ENCODE assay signal across 27 mouse cellular contexts in genomic region chr6:100620411-100620810, GRCm38 (mm10). TPM values are rescaled to one million over a fixed set of nuclear protein-coding genes. Genes with fewer than 3 reads are reported as not detected.
DNase-seq lines count a peak whose midpoint lies in the region; ATAC-seq and TF ChIP-seq lines count a peak whose summit lies in the region.
"Had no signal": no experiment of that assay in that cellular context is flagged by ENCODE, and none has a peak within 500 bp of the region (broad histone marks: within the 10 kb centered on the region; RNA-seq: fewer than 3 reads in every experiment).

No protein-coding gene starts in this region.

- H3K4me1 ChIP-seq in embryonic facial prominence, embryonic 14.5 days (ENCODE audit: control insufficient read depth, insufficient read depth, low read length): peaks cover 3% of the 10 kb centered on the region; the same call in 1 of the 2 replicates
- H3K4me1 ChIP-seq in embryonic facial prominence, embryonic 10.5 days: no peaks in the 10 kb centered on the region
- no peaks in the 10 kb centered on the region for H3K4me1 ChIP-seq in limb, embryonic 14.5 days (ENCODE audit: control insufficient read depth, insufficient read depth, low read length)
- peaks cover 2% of the 10 kb centered on the region; the same call in 1 of the 2 replicates for H3K4me1 ChIP-seq in limb, embryonic 10.5 days

- 0 out of 2 replicates have a peak, but pooled peaks cover 3% of the 10 kb centered on the region for H3K36me3 ChIP-seq in embryonic facial prominence, embryonic 14.5 days (ENCODE audit: control insufficient read depth, insufficient read depth, low read length)
- H3K36me3 ChIP-seq in embryonic facial prominence, embryonic 10.5 days (replicated peaks): peaks cover 8% of the 10 kb centered on the region; the same call in 1 of the 2 replicates
- 0 out of 2 replicates have a peak, but pooled peaks cover 3% of the 10 kb centered on the region for H3K36me3 ChIP-seq in limb, embryonic 14.5 days (ENCODE audit: control insufficient read depth, insufficient read depth, low read length)
- H3K36me3 ChIP-seq in limb, embryonic 10.5 days: peaks cover 7% of the 10 kb centered on the region; the same call in 1 of the 2 replicates
- H3K36me3 ChIP-seq: embryonic facial prominence, embryonic 15.5 days; heart, embryonic 10.5 days had no signal

- H3K9me3 ChIP-seq in embryonic facial prominence, embryonic 14.5 days (ENCODE audit: control insufficient read depth, low read length): no peaks in the 10 kb centered on the region
- no peaks in the 10 kb centered on the region for H3K9me3 ChIP-seq in embryonic facial prominence, embryonic 10.5 days
- no peaks in the 10 kb centered on the region for H3K9me3 ChIP-seq in limb, embryonic 14.5 days (ENCODE audit: control insufficient read depth, low read length)
- no peaks in the 10 kb centered on the region for H3K9me3 ChIP-seq in limb, embryonic 10.5 days (replicated peaks)
- H3K9me3 ChIP-seq: embryonic facial prominence, embryonic 15.5 days; heart, embryonic 10.5 days; heart, embryonic 13.5 days had no signal

- DNase-seq in embryonic facial prominence, embryonic 14.5 days (ENCODE audit: low spot score): peak; percentile 60
- DNase-seq in embryonic facial prominence, embryonic 10.5 days (ENCODE audit: low spot score): no peak
- peak; percentile 42 for DNase-seq in limb, embryonic 14.5 days (ENCODE audit: low spot score)
- DNase-seq in limb, embryonic 10.5 days (ENCODE audit: low spot score): no peak
- peak; percentile 34 for DNase-seq in 3T3-L1 (ENCODE audit: low read depth, low spot score)
- DNase-seq in skeletal muscle tissue, adult 2 months (ENCODE audit: low read depth, low spot score): peak; percentile 14
- no peak for DNase-seq in ovary, postnatal 10 days (ENCODE audit: low spot score)
- DNase-seq: adrenal gland, adult 8-10 months; adrenal gland, postnatal 25 days; cerebellum, adult 11-12 months; cerebellum, adult 8-10 months; cerebellum, postnatal 10 days; cerebellum, postnatal 36 days; embryo, embryonic 11 days; forebrain, postnatal 0 days; gastrocnemius, postnatal 25 days; heart, adult 2 months; heart, postnatal 14 days; heart, postnatal 4 days had no signal

- TF ChIP-seq POLR2A in limb, embryonic 14.5 days (IDR thresholded peaks at IDR 0.05; ENCODE audit: borderline replicate concordance, extremely low read depth, insufficient read depth, insufficient read length): no peak

- no peaks in the 10 kb centered on the region for H3K27me3 ChIP-seq in embryonic facial prominence, embryonic 14.5 days (replicated peaks; ENCODE audit: control insufficient read depth, insufficient read depth, low read length)
- H3K27me3 ChIP-seq in embryonic facial prominence, embryonic 10.5 days (replicated peaks; ENCODE audit: low read depth, poor library complexity, severe bottlenecking): no peaks in the 10 kb centered on the region
- H3K27me3 ChIP-seq in limb, embryonic 14.5 days (ENCODE audit: control insufficient read depth, insufficient read depth, low read length): no peaks in the 10 kb centered on the region
- no peaks in the 10 kb centered on the region for H3K27me3 ChIP-seq in limb, embryonic 10.5 days (ENCODE audit: low read depth, poor library complexity, severe bottlenecking)
- H3K27me3 ChIP-seq: embryonic facial prominence, embryonic 15.5 days; heart, embryonic 13.5 days had no signal

- 77% methylated on average over 3 of the region's 3 CpGs for WGBS in embryonic facial prominence, embryonic 14.5 days
- 85% methylated on average over 3 of the region's 3 CpGs for WGBS in embryonic facial prominence, embryonic 10.5 days
- 68% methylated on average over 3 of the region's 3 CpGs for WGBS in limb, embryonic 14.5 days
- 90% methylated on average over 3 of the region's 3 CpGs for WGBS in limb, embryonic 10.5 days

- no peak for ATAC-seq in embryonic facial prominence, embryonic 14.5 days (ENCODE audit: low read depth)
- no peak; the same call in 1 of the 2 replicates for ATAC-seq in limb, embryonic 14.5 days (ENCODE audit: low FRiP score, low read depth)
- ATAC-seq: activated CD4-positive, CD25-positive, alpha-beta regulatory T cell, adult 4 months; CD4-positive, CD25-positive, alpha-beta regulatory T cell, adult 4 months; forebrain, embryonic 14.5 days; forebrain, postnatal 0 days; hindbrain, postnatal 0 days had no signal

- H3K4me2 ChIP-seq in embryonic facial prominence, embryonic 14.5 days (ENCODE audit: low read depth, low read length): no peak overlapping the region
- H3K4me2 ChIP-seq in limb, embryonic 14.5 days (replicated peaks; ENCODE audit: low read depth, low read length, severe bottlenecking): no peak overlapping the region
- H3K4me2 ChIP-seq: embryonic facial prominence, embryonic 15.5 days; heart, embryonic 13.5 days; hindbrain, embryonic 14.5 days had no signal

- no peak overlapping the region for H3K27ac ChIP-seq in embryonic facial prominence, embryonic 14.5 days (replicated peaks; ENCODE audit: low read depth, low read length)
- no peak overlapping the region for H3K27ac ChIP-seq in embryonic facial prominence, embryonic 10.5 days (replicated peaks)
- H3K27ac ChIP-seq in limb, embryonic 14.5 days (replicated peaks; ENCODE audit: low read depth, low read length): no peak overlapping the region
- no peak overlapping the region for H3K27ac ChIP-seq in limb, embryonic 10.5 days
- H3K27ac ChIP-seq: embryonic facial prominence, embryonic 15.5 days; heart, adult 2 months; heart, embryonic 10.5 days; heart, embryonic 13.5 days; hindbrain, embryonic 14.5 days; hindbrain, postnatal 0 days had no signal

- no peak overlapping the region for H3K9ac ChIP-seq in embryonic facial prominence, embryonic 14.5 days (ENCODE audit: low read depth, low read length)
- no peak overlapping the region for H3K9ac ChIP-seq in limb, embryonic 14.5 days (ENCODE audit: low read depth, low read length, severe bottlenecking)
- H3K9ac ChIP-seq: embryonic facial prominence, embryonic 15.5 days; forebrain, postnatal 0 days; heart, embryonic 13.5 days; hindbrain, embryonic 14.5 days had no signal

- H3K4me3 ChIP-seq in embryonic facial prominence, embryonic 14.5 days (ENCODE audit: low read depth, low read length): no peak overlapping the region
- no peak overlapping the region for H3K4me3 ChIP-seq in embryonic facial prominence, embryonic 10.5 days
- no peak overlapping the region for H3K4me3 ChIP-seq in limb, embryonic 14.5 days (replicated peaks; ENCODE audit: low read length)
- no peak overlapping the region for H3K4me3 ChIP-seq in limb, embryonic 10.5 days
- H3K4me3 ChIP-seq: embryonic facial prominence, embryonic 15.5 days; heart, adult 2 months; heart, embryonic 10.5 days; heart, embryonic 13.5 days had no signal

RNA-seq across cellular contexts. Expression of gene Shq1, which starts 50.5 kb away (rescaled TPM):
- 12.5 and 14.2 TPM in 2 replicates for polyA plus RNA-seq in embryonic facial prominence, embryonic 14.5 days (2014; fragmentation: Nextera tagmentation; extraction: Ambion mirVana)
- 23.7 and 25.8 TPM in 2 replicates for polyA plus RNA-seq in embryonic facial prominence, embryonic 10.5 days (2016; fragmentation: Nextera tagmentation; extraction: Ambion mirVana)
- polyA plus RNA-seq in limb, embryonic 14.5 days (2012; rRNA removed): 8.7 and 9.5 TPM in 2 replicates
- 12.3 and 14.4 TPM in 2 replicates for polyA plus RNA-seq in limb, embryonic 14.5 days (2014; fragmentation: Nextera tagmentation; extraction: Ambion mirVana)
- 21.8 and 22.9 TPM in 2 replicates for polyA plus RNA-seq in limb, embryonic 10.5 days (2016; fragmentation: Nextera tagmentation; extraction: Ambion mirVana)

Comparison
In these comparisons a context has a peak if more than half of its experiments do, and no peak if none do; other contexts are left out.
1. DNase-seq: peak in embryonic facial prominence, embryonic 14.5 days (single experiment), limb, embryonic 14.5 days (single experiment), 3T3-L1 (single experiment) and skeletal muscle tissue, adult 2 months (single experiment); none in embryonic facial prominence, embryonic 10.5 days (single experiment), limb, embryonic 10.5 days (single experiment) and ovary, postnatal 10 days (single experiment).